Mouse (Mus musculus): Measurements from ENCODE around the gene Pdpn. TPM values are rescaled to one million over a fixed set of nuclear protein-coding genes. Genes with fewer than 3 reads are reported as not detected.

Pdpn gene
- polyA plus RNA-seq, 1 experiment from 2014 or later, result 35.4 TPM

GRCm38 (mm10) chr4:143218858-143219257, 80.5 kb downstream of the Pdpn start:
- Histone ChIP-seq H3K9me3 (ENCODE audit: control insufficient read depth, low read depth, low read length) (no peaks in the 10 kb centered on the region), H3K27me3 (ENCODE audit: control insufficient read depth, insufficient read depth, low read length) (no peaks in the 10 kb centered on the region), H3K4me3 (ENCODE audit: low read depth, low read length) (no peak overlapping the region), H3K27ac (ENCODE audit: low read length) (no peak overlapping the region), H3K4me1 (ENCODE audit: control insufficient read depth, insufficient read depth, low read length) (no peaks in the 10 kb centered on the region), H3K4me2 (replicated peaks; ENCODE audit: low read depth, low read length) (no peak overlapping the region), H3K9ac (replicated peaks; ENCODE audit: low read depth, low read length) (no peak overlapping the region), H3K36me3 (ENCODE audit: control insufficient read depth, insufficient read depth, low read length) (no peaks in the 10 kb centered on the region)
- 91% methylated on average over 2 of the region's 2 CpGs for WGBS
- no peak for ATAC-seq (ENCODE audit: insufficient number of reproducible peaks, insufficient read depth, low FRiP score, low read depth)

Other genes with a start within 250 kb of the Pdpn start
- 15.2 and 15.6 TPM in 2 replicates for gene Prdm2, start 86.6 kb downstream of the Pdpn start, polyA plus RNA-seq (2014; fragmentation: Nextera tagmentation; extraction: Ambion mirVana)
- gene Lrrc38, start 50.2 kb upstream of the Pdpn start, polyA plus RNA-seq (2014; fragmentation: Nextera tagmentation; extraction: Ambion mirVana), result not detected in 2 replicates
- not detected in 2 replicates for gene Pramel1, start 94.9 kb upstream of the Pdpn start, polyA plus RNA-seq (2014; fragmentation: Nextera tagmentation; extraction: Ambion mirVana)
- gene Pramef8, start 112.9 kb upstream of the Pdpn start, polyA plus RNA-seq (2014; fragmentation: Nextera tagmentation; extraction: Ambion mirVana), result 15.1 and 18.4 TPM in 2 replicates
- gene Oog4, start 150.8 kb upstream of the Pdpn start, polyA plus RNA-seq (2014; fragmentation: Nextera tagmentation; extraction: Ambion mirVana), result not detected in 2 replicates
- gene Gm13043, start 211.8 kb upstream of the Pdpn start, polyA plus RNA-seq (2014; fragmentation: Nextera tagmentation; extraction: Ambion mirVana), result not detected in 2 replicates
- not detected in 2 replicates for gene Gm13040, start 236.4 kb upstream of the Pdpn start, polyA plus RNA-seq (2014; fragmentation: Nextera tagmentation; extraction: Ambion mirVana)

Measured in stomach, embryonic 14.5 days (tissue).